Mouse (Mus musculus) thymus, postnatal 0 days (tissue): ENCODE measurements at regions not wholly inside any gene's neighbourhood (a gene's known extent, or its start where the extent isn't known, plus 50 kb on each side); places are given as distances from the start of the nearest gene placed in this dataset.
"Not testable (repeated sequence)": the region's sequence is repeated elsewhere in the genome, so short reads cannot be mapped to it uniquely, and the experiment has no call there.

ENCODE experiments used
- DNase-seq: peaks from one replicate; pipeline ENCODE4 v3.0.0-alpha.2; 2015; ENCODE audit warnings: low spot score

- DNase-seq, result peak; percentile 92
Observed at GRCm38 (mm10) chr7:64101679-64102078, 52.0 kb upstream of the Trpm1 start.

- DNase-seq, result peak; percentile 50
Observed at GRCm38 (mm10) chr7:64099606-64100005, 54.0 kb upstream of the Trpm1 start.

GRCm38 (mm10) chr7:64090067-64090466, 63.6 kb upstream of the Trpm1 start:
- DNase-seq, result peak; percentile 52

GRCm38 (mm10) chr7:64089034-64089433, 64.6 kb upstream of the Trpm1 start:
- DNase-seq, result no peak

- DNase-seq, result not testable (repeated sequence)
Observed at GRCm38 (mm10) chr7:64083978-64084377, 69.7 kb upstream of the Trpm1 start.

- no peak for DNase-seq
Observed at GRCm38 (mm10) chr7:64082651-64083050, 71.0 kb upstream of the Trpm1 start.

GRCm38 (mm10) chr7:64082201-64082600, 71.4 kb upstream of the Trpm1 start:
- no peak for DNase-seq

- DNase-seq, result no peak
Observed at GRCm38 (mm10) chr7:64081618-64082017, 72.0 kb upstream of the Trpm1 start.

GRCm38 (mm10) chr7:64081019-64081418, 72.6 kb upstream of the Trpm1 start:
- no peak for DNase-seq

- no peak for DNase-seq
Observed at GRCm38 (mm10) chr7:64079301-64079700, 74.3 kb upstream of the Trpm1 start.

- no peak for DNase-seq
Observed at GRCm38 (mm10) chr7:64078646-64079045, 75.0 kb upstream of the Trpm1 start.

- peak; percentile 38 for DNase-seq
Observed at GRCm38 (mm10) chr7:64077526-64077925, 76.1 kb upstream of the Trpm1 start.

GRCm38 (mm10) chr7:64076764-64077360, 76.8 kb upstream of the Trpm1 start:
- DNase-seq, result peak; percentile 29

- DNase-seq, result no peak
Observed at GRCm38 (mm10) chr7:64075696-64076313, 77.8 kb upstream of the Trpm1 start.

- no peak for DNase-seq
Observed at GRCm38 (mm10) chr7:64074661-64075234, 78.9 kb upstream of the Trpm1 start.

- no peak for DNase-seq
Observed at GRCm38 (mm10) chr7:64074186-64074585, 79.4 kb upstream of the Trpm1 start.

GRCm38 (mm10) chr7:64073781-64074180, 79.9 kb upstream of the Trpm1 start:
- DNase-seq, result no peak

- DNase-seq, result no peak
Observed at GRCm38 (mm10) chr7:64070930-64071329, 82.7 kb upstream of the Trpm1 start.

GRCm38 (mm10) chr7:64065529-64066247, 87.9 kb upstream of the Trpm1 start:
- DNase-seq, result no peak

- DNase-seq, result no peak
Observed at GRCm38 (mm10) chr7:64064460-64065241, 89.0 kb upstream of the Trpm1 start.

- no peak for DNase-seq
Observed at GRCm38 (mm10) chr7:64061170-64061569, 92.5 kb upstream of the Trpm1 start.

GRCm38 (mm10) chr7:64060582-64060981, 93.1 kb upstream of the Trpm1 start:
- DNase-seq, result no peak
